Mouse (Mus musculus) neutrophil, adult 5-6 weeks (primary cell): ENCODE measurements at regions not wholly inside any gene's neighbourhood (a gene's known extent, or its start where the extent isn't known, plus 50 kb on each side); places are given as distances from the start of the nearest gene placed in this dataset.

Experiments
- ATAC-seq: fragments of 151-379, 151-347 bp; 2 replicates; pipeline ENCODE4 v1.8.0; 2017; ENCODE audit warnings: mild to moderate bottlenecking, moderate TSS enrichment; ENCODE audit not compliant: insufficient number of reproducible peaks, poor library complexity, low FRiP score, severe bottlenecking; ENCODE audit errors: extremely low read depth

DNA sequence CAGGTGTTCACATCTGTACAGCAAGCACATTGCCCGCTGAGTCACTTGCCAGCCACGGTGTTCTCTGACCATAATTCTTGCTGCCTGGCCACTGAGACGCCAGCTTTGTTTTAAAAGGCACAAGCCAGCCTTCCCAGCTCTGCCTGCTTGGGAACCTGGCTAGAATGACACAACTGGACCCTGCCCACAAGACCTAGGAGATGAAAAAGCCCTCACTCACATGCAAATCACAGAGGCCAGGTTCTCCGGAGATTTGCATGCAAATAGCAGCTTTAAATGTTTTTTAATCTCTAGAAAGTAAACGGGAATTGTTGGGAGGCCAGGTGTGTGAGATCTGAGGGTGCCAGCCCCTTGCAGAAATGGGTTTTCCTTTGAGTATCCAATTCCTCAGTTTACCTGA lies 71.9 kb downstream of the 1810010D01Rik start:
- ATAC-seq: no peak

- ATAC-seq: no peak
These were observed 75.4 kb downstream of the 1810010D01Rik start for GRCm38 (mm10) chr7:145132506-145132905.

- ATAC-seq: no peak
These were observed 76.3 kb downstream of the 1810010D01Rik start for GRCm38 (mm10) chr7:145131438-145132159.

- no peak for ATAC-seq
These were observed 77.9 kb downstream of the 1810010D01Rik start for GRCm38 (mm10) chr7:145129971-145130370.

GRCm38 (mm10) chr7:145127661-145128060 lies 80.3 kb downstream of the 1810010D01Rik start:
- ATAC-seq: no peak

- ATAC-seq: no peak
These were observed 80.7 kb downstream of the 1810010D01Rik start for GRCm38 (mm10) chr7:145127180-145127579.

- no peak for ATAC-seq
These were observed 83.8 kb downstream of the 1810010D01Rik start for GRCm38 (mm10) chr7:145123996-145124601.

GRCm38 (mm10) chr7:145122471-145122870 lies 85.4 kb downstream of the 1810010D01Rik start:
- no peak for ATAC-seq

DNA sequence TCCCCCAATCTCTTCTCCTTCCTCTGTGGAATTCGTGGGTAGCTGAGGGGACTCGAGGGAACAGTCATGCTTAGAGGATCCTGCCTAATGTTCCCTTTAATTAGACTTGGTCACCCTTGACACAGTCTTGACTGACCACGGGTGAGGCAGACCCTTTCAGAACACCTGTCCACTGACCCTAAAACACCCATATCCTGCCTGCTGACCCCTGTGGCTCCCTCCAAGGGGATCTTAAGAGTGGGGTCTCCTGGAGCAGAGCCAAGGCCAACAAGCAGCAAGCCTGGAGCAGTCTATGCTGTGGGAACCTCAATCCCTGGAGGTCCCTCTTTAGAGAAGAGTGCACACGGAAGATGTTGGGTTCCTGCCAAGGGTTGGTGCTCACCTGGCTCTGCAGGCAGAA lies 89.5 kb downstream of the 1810010D01Rik start:
- no peak for ATAC-seq

GRCm38 (mm10) chr7:145114660-145115059 lies 93.3 kb downstream of the 1810010D01Rik start:
- ATAC-seq: no peak

- no peak for ATAC-seq
These were observed 93.8 kb downstream of the 1810010D01Rik start for GRCm38 (mm10) chr7:145114145-145114544.

DNA sequence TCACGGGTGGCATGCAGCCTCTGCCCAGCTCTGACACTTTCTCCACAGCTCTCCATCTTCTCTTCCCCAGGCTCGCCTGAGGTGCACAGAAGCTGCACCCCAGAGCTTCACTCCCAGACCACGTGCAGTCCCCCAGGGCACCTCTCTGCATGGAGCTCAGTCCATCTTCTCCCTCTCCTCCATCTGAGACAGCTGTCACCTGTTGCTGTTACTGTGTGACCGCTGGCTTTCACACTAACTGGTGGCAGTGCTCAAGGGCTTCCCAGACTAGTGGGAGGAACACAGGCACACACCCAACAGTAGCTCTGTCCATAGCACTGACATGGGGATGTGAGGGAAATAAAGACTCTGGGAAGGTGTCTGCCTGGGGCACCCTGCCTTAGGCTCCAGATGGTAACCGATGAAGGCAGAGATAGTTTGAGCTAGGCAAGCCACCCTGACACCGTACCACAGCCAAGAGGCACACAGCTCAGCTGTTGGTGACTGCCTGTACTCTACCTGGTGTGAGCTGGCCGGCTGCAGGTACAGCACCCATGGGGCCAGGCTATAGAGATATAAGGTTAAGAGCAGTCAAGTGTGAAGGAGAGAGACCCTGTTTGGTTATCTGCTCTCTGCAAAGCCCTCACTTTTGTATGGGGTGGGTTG lies 94.9 kb downstream of the 1810010D01Rik start:
- no peak for ATAC-seq

- ATAC-seq: no peak
These were observed 95.6 kb downstream of the 1810010D01Rik start for GRCm38 (mm10) chr7:145112146-145112830.

DNA sequence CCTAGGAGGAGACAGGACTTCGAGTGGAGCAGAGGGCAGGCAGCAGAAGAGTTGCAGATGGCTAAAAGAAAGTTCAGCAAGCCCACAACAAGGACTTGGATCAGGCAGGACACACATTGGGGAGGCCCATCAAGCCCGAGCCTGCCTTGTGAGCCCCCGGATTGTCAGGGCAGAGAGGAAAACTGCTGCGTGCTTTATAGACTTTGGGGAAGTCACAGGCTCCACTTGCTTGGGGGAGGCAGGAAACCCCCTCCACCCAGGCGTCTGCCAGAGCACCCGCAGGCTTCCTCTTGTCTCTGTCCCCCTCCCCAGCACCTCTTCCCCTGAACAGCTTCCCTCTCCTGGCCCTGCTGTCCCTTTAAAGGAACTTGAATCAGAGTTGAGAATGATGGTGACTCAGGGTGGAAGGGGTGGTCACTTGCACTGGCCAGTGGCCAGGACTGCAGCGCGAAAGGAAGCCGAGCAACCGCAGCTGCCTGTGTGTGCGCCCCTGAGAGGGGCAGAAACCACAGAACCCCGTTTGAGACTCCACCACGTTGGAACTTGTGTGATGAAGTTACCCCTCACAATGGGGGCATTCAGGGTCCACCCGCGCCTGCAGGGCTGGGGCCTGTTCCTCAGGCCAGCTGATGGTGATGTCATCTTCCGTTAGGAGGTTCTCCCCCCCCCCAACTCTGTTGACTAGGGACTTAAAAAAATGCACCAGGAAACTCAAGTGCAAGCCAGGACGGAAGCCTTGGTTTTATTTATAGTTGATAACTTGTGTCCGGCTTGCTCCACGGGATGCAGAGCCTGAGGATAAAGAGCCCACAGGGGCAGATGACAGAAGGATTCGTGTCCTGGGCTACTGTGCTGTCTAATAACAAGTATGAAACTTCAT lies 96.4 kb downstream of the 1810010D01Rik start:
- peak; percentile 74 for ATAC-seq

DNA sequence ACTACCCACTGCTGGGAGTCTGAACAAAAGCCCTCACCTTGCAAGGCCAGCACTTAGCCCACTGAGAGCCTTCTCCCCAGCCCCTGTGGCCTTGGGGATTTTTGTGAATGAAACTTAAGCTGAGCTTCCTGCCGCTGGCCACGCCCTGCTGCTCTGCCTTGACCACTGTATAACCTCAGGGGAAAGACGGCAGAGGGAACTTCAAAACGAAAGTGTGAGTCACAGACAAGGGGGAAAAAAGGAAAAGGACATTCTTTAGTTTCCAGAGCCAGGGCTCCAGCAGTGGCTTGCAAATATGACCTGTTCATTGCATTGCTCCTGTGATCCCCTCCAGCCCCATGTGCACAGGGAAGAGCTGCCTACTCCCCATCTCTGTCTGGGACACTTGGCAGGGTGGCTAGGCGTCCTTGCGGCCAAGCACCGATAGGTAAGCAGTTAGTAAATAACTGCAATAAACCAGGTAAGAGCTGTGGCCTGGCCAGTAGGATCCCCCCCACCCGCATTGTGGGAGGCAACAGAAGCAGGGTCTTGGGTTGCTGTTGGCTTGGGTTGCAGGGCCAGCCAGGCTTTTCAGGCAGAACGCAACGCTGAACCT lies 97.2 kb downstream of the 1810010D01Rik start:
- ATAC-seq: peak; percentile 42

DNA sequence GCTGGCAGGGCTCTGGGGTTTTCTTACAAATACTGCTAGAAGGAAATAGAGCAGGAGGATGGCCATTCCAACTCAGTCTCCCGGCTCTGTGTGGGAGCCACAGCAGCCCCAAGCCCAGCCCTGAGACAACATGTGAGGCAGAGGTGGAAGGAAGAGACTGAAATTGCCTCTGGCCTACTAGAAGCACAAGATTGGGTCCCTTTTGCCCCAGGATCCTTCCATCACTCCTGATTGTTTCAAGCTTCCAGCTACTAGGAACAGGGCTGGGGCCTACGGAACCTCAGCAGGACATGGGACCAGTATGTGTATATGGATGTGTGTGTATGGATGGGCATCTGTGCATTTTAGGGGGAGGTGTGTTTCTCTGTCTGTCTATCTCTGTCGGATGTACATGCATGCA lies 97.9 kb downstream of the 1810010D01Rik start:
- ATAC-seq: no peak

DNA sequence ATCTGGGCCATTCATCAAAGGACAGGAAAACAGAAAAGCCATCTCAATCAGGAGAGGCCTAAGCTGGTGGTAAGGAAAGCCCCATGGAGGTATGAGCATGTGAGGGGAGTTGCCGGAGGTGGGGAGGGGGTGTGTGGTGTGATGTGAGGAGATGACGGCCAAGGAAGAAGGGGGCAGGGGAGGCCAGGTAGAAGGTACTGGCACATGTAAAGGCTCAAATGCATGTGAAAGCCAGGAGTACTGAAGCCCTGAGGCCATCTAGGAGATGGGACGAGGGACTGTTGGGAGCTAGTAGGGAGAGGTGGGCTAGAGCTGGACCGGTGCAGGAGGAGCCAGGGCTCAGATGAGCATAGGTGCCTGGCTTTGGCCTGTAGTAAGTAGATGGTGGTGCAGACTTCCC lies 98.4 kb downstream of the 1810010D01Rik start:
- ATAC-seq: no peak

GRCm38 (mm10) chr7:145108994-145109393 lies 98.9 kb downstream of the 1810010D01Rik start:
- ATAC-seq: no peak
